Mouse (Mus musculus) lung, postnatal 14 days (tissue): ENCODE data around the gene Gabarapl2.

Source experiments
- DNase-seq: peaks from one replicate; pipeline ENCODE4 v3.0.0; 2021

Gabarapl2 gene

DNA sequence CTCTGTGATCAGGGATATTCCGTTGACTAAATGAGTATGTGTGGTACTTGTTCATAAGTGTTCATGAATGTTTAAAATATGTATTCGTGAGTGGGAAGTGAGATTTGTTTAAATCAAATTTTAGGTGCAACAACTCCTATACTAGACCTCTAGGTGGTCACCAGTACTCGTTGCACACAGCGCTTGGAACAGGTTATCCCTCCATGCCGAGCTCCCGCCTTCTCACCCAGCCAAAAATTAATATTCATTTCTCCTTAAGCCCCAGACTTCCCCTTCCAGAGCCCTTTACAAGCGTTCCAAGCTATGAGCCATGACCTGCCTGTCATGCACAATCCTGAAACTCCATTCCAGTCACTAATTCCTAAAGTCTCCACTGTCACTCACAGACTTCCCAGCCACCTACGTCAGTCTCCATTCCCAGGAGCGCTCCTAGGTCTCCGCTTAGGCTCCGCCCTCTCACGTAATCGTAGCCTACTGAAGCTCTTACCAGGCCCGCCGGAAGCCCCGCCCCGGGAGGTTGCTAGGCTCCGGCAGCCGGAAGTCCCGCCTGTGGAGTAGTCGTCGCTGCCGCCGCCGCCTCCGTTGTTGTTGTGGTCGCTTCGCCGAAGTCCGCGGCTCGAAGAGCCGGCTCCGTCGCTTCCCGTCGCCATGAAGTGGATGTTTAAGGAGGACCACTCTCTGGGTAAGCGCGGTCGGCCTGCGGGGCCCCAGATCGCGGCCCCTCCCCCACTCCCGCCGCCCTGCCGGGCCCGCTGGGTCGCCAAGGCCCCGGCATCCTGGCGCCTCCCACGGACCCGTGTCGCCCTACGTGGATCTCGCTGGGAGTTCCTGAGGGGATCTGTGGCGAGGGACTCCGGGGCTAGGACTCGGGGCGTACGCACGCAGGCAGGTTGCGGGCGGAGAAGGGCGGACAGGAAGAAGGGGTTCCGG, at the start of gene Gabarapl2:
Gene Gabarapl2 (plus strand): TSS at position 533 of the 930 bp plus-strand sequence.
- peak; percentile 98 for DNase-seq

DNA sequence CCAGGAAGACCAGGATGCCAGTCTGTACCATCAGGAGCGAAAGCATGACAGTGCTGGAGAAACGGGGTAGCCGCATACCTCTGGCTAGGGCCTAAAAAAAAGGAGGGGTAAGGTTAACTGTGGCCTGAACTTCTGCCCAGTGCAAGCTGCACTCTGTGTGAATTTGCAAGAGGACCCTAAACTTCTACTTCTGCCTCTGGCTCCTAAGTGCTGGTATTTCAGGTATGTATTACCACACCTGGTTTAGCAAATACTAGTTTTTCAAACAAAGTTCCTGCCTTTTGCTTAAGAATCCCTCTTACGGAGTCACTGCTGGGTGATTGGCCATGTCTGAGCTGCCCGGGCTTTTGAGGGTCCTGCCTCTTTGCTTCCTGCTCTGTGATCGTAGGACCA, 49.6 kb upstream of the Gabarapl2 start:
- DNase-seq, result no peak

DNA sequence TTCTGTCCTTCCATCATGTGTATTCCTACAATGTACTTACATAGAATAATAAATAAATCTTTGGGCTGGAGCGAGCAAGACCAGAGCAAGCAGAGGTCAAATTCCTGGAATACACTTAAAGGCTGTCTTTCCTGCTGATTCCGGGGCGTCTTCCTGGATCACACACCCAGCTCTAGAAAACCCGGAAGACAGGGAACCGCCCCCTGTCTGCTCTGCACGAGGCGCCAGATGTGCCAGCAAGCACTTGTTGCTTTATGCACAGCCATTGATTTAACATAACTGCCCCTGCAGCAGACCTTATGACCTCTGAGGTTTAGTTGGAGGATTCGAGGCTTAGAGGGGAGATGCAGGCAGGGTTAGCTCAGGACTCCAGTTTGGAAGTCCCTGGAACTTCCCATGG, 48.5 kb upstream of the Gabarapl2 start:
- no peak for DNase-seq

DNA sequence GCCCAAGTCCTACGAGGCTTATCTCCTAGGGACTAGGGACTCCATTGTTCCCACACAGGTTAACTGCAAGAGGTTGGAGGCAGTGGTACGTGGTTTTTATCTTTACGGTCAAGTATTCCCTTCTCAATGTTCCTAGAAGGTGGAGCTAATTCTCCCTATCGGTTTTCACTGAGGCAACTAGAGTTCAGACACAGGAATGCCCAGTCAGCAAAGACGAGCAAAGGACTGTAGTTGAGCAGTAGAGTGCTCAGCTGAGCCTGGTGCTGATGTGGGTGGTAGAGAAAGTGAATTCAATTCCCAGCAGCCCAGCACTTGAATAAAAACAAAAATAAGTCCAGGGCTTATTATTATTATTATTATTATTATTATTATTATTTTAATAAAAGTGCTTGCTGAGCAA, 47.9 kb upstream of the Gabarapl2 start:
- DNase-seq, result no peak

DNA sequence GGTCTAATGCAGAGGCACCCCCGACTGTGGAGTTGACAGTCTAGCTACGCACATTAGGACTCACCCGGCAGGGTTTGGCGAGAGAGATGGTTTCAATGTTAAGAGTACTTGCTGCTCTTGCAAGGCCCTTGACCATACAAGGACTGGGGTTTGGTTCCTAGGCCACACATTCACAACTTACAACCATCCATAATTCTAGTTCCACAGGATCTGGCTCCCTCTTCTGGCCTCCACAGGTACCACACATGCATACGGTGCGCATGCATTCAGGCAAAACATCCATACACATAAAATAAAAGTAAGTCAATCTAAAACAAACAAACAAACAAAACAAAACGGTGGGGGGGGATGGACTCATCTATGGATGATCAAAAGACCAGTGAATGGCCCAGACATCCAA, 45.5 kb upstream of the Gabarapl2 start:
- no peak for DNase-seq

DNA sequence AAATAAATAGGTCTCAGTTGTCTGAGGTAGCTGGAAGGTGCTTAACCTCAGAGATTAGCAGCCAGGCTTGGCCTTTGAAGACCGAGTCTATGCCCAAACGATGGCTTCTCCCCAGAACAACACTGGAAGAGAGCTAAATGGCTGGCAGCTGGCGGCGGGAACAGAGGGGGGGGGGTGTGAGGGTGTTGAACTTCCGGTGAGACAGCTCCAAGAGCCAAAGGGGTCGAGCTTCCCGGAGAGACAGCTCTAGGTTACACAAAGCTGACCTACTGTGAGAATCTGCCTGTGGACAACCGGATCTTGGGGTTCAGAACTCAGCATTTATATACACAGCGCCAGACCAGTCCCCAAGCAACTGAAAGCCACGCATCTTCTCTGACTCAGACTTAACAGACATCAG, 41.9 kb upstream of the Gabarapl2 start:
- no peak for DNase-seq

DNA sequence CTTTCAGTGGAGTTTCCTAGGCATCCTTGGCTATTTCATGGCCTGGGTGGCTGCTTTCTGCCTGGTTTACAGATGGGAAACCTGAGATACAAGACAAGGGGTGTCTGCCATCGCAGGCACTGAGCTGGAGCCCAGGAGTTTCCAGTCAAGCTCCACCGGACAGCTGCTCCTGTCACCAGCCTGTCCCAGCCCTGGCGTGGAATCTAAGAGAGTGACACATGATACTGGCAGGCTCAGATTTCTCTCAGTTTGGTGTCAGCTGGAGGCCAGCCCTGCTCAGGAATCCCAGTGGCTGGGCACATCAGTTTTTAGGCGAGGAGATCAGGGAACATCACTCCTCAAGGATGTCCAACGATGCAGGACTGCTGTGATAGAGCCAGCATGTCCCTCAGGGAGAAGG, 38.4 kb upstream of the Gabarapl2 start:
- no peak for DNase-seq

DNA sequence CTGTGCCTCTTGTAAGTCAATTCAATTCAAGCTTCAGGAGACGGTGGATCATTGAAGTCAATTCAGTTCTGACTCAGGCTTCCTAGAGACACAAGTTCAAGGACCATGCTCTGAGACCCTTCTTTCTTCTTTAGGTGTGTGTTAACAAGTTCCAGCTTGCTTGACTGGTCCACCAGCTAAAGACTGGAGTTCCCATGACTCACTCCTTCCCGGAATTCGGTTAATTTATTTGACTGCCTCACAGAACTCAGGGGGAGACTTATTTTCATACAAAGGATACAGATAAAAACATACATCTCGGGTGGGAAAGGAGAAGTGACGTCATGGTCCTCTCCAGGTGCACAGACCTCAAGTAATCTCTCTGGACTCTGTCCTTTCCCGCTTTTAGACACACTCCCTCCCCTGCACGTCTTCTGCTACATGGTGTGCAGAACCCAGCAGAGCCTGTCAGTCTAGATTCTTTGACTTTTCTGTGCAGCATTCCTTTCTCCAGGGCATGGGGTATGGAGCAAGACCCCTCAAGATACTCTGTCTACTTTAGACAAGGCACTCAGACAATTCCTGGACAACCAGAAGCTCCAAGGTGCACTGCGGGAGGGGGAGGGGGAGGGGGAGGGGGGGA, 34.9 kb upstream of the Gabarapl2 start:
- no peak for DNase-seq

DNA sequence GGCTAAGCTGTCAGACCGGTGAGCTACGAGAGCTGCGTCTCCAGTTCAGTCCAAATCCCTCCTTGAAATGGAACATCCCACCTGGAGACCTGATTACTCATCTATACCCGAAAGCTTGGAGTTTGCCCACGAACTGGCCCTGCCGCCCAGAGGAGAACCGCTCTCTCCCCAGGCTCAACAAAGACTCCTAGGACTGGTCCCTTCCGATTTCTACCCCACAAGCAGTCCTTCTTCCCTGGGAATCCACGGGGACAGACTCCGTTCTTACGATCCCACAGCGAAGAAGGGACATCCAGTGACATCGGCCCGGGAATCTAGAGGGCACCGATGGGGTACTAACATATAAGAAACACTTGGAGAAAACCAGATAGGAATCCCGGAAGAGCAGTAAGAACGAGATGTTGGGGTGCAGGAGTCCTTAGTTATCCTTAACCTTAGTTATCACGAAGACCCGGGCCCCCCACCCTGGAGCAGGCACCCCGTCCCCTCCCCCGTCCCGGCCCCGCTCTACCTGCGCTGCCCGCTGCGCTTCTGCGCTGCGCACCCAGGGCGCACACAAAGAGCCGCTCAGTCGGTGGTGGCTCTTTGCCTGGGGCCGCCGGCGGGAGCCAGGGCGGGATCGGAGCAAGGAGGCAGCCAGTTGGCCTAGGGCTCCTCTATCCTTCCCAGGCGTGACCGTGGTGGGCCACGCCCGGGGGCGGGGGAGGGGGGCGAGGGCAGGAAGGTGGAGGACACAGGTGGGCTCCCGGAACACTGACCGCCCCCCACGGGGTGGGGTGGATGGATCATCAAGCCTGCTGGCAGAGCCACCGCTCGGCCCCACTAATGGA, 30.7 kb upstream of the Gabarapl2 start, which contains the start of gene Chst5:
Gene Chst5 (minus strand): TSS at position 827 of the 830 bp plus-strand sequence.
- DNase-seq, result no peak

DNA sequence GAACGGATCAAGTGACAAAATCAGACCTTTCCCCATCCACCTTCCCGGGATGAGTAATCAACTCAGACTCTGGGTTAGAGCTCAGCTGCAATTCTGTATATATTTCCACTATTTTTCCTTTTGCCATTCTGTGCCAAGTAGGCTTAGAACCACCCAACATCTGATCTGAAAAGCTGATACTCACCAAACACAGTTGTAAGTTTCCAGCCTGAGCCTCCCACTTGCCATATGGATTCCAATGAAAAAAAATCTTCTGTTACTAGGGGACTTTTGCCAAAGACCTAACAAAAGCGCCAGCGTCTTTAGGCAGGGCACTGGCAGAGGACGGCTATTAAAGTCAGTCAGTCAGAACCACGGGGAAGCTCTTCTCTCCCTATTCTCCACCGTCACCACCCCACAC, 28.9 kb upstream of the Gabarapl2 start:
- DNase-seq, result no peak

DNA sequence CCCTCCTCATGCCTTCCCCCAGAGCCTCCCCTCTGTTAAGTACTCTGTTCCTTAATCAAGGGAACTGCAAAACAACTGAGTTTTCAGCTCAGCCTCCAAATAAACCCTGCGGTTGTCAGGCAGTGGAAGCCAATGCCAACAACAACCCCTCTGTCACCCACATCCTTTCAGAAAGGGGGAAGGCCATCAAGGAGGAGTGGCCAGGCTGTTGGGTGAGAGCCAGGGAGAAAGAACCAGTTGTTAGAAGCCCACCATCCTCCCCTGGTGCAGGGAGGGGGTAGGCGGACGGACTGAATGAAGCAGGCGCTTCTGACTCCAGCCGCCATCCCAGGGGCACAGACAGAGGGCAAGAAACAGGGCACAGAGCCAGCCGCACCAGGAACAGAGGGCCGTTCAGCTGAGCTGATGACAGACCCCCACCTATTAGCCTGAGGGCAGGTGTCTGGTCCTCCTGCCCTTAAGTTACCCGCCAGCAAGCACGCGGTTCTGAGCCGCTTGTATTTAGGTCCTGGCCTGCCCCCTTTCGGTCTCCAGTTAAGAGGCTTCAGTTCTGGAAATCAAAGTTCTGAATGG, 27.6 kb upstream of the Gabarapl2 start:
- no peak for DNase-seq

DNA sequence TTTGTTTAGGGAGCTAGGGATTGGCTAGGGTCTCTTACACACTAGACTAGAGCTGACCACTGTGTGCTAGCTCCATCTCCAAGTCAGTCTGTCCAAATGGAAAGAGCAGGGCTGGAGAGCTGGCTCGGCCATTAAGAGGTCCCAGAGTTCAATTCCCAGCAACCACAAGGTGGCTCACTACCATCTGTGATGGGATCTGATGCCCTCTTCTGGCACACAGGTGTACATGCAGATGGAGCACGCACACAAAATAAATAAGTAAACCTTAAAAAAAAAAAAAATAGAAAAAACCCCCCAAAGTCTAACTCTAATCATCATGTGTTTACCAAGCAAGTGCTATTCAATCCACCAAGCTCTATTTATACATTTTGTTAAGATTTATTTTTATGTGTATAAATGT, 20.8 kb upstream of the Gabarapl2 start:
- DNase-seq, result no peak

DNA sequence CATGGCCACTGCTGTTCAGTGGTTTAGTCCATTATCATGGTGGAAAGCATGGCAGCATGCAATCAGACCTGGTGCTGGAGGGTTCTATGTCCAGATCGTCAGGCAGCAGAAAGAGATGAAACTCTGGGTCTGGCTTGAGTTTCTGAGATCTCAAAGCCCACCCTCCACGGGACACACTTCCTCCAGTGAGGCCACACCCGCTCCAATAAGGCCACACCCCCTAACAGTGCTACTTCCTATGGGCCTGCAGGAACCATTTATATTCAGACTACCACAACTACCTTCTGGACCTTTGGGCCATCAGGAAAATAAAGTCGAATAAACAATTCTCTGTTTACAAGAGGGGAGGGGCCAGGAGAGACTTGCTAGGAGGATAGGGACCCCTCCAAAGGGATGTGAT, 19.5 kb upstream of the Gabarapl2 start:
- DNase-seq, result no peak

DNA sequence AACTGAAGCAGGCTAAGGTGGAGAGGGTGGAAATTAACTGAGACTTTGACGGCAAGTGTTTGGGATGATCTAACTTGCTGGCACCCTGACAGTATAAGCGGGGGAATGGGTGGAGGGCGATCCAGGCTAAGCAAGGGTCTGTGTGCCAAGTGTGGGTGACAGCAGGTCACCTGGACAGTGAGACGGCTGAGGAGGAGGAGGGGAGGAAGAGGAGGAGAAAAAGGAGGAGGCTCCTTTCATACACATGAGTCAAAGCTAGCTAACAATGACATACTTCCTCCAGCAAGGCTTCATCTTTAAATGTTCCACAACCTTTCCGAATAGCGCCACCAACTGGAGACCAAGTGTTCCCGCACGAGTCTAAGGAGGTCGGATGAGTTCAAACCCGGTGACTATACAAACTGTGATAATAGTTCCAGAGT, 17.1 kb upstream of the Gabarapl2 start:
- peak; percentile 78 for DNase-seq

DNA sequence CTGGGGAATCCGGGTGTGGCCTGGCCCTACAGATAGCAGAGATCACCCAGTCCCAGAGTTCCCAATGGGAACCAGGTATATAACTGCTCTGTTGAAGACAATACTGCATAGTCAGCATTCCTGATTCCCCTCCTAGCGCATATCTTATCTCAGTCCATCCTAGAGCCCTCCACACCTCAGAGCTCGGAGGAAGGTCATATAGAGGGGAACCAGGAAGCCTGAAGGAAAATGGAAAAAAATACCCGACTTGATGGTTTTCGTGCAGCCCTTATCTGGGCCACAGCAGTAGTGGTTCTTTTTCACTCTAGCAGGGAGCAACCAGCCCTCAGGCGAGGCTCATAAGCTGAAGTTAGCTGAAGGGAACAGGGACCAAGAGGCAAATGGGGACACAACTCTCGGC, 15.5 kb upstream of the Gabarapl2 start:
- DNase-seq, result no peak

DNA sequence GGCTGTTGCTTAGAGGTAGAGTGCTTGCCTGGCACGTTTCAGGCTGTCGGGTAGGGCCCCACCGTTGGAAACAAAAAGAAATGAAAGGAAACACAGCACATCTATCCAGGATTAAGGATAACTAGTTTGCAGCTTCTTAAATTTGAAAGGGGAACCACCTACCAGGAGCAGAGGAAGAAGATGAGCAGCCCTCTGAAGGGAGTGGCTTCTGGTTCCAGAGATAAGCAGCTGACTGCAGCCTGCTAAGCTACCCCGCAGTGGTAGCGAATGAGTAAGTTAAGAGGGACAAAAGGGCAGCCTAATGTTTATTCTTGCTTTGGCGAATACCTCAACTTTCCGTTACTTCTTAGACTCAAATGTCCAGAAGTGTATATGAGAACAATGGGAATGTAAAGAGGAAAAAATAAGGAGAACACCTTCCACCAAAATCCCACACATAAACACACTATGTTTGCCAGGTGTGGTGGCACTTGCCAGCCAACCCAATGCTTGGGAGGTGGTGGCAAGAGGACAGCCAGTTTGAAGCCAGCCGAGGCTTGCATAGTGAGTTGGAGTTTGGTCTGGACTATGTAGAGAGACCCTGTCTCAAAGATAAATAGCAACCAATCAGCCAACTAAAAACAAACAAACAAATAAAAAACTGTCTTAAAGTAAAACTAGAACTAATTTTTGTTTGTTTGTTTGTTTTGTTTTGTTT, 10.7 kb upstream of the Gabarapl2 start:
- DNase-seq, result no peak

DNA sequence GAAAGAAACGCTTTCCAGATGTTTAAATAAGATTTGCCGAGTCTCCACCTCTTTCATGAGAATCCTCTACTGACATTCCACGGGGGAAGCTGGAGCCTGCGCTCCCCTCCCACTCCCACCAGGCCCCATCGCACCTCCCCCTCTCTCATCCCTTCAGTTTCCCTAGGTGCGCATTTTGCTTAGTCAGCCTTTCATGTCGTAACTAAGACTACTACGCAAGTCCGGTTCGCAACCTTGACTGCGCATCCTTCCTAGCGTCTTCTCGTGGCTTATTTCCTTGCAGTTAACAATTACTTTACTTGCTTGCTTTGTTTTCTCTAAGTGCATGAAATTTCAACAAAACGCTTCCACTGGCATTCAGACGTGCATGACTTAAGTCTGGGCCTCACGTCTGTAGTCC, 8.8 kb upstream of the Gabarapl2 start:
- DNase-seq, result no peak

DNA sequence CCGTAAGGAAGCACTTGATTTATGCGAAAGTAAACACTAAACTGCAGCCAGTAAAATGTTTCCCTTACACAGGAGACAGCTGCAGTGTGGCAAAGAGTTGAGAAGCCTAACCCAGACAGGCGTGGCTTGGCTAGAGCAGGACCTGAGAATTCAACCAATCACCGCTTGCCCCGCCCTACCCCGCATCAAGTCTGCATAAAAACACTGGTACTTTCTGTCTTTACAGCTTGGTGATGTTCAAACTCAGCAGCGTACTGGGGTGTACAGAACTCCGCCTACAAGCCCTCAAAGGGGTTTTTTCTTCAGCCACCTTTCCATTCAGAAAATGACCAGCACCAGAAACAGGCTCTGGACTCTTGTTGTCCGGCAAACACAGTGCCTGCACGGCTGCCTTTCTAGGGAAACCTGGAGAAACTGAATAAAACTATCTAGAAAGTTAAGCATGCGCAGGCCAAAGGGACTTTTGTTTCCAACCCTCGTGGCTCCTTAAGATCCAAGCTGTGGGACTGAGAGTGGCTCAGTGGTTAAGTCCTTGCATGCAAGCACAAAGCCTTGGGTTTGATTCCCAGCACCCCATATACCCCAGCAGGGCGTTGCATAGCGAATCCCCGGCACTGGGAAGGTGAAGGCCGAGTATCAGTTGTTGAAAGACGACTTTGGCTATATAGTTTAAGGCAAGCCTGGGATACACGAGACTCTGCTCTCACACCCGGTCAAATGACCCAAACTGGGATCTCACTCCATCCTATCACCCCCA, 7.7 kb upstream of the Gabarapl2 start:
- DNase-seq, result peak; percentile 65

DNA sequence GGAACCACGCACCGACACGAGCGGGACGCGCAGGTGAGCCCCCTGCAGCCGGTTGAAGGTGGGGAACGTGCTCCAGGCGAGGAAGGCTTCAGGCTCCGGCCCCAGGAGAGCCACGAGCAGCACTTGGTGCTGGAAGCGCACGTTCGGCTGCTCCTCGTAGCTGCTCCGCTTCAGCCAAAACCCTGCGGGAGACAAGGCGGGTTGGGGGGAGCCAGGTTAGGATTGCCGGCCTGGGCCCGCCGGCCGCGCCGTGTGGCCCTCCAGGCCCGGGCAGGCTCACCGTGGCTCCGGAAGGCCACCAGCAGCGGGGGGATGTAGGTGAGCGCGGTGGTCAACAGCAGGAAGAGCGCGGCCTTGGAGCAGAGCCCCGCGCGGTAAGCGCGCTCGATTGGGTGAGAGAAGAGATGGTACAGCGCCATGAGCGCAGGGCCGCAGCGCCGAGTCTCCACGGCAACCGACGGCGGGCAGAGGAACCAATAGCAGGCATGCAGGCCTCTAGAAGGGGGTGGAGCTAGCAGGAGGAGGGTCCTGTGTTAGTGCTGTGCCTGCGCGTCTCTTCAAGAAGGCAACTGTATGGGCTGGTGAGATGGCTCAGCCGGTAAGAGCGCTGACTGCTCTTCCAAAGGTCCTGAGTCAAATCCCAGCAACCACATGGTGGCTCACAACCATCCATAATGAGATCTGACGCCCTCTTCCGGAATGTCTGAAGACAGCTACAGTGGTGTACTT, 7.0 kb upstream of the Gabarapl2 start, which contains the start of gene Tmem231:
Gene Tmem231 (minus strand): TSS at position 534 of the 729 bp plus-strand sequence.
- DNase-seq, result peak; percentile 88

DNA sequence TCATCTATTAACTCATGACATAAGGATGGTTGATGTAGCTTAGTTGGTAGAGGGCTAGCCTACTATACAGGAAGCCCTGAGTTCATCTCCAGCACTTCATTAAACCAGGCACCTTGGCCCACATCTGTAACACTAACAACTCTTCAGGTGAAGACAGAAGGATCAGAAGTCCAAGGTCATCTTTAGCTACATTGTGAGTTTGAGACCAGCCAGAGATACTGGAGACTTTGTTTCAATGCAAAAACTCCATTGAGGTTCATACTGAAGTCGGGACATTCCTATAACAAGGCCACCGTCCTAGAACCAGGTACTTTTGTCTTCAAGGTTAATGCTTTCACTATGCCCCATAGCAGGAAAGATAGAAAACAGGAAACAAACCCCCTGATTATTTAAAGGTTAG, 6.3 kb upstream of the Gabarapl2 start:
- DNase-seq, result no peak

DNA sequence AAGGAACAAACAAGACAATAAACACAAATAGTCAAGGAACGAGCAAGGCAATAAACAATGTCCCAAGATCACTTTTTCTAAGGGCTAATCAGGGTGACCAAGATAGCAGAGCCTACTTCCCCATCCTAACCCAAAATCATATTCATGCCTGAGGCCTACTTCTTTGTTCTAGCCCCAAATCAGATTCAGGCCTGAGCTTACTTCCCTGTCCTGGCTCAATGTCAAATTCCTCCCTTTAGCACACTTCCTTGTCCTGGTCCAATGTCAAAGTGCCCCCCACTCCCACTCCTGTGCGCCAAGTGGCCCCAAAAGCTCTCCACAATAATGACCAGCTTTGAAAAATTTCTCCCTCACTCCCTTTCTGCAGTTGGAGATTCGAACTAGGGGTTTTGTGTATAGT, 3.3 kb upstream of the Gabarapl2 start:
- no peak for DNase-seq
